Mouse (Mus musculus) G1E (cell line): Measurements from ENCODE around the gene Ccdc62.

Experiments
- CTCF ChIP-seq: IDR thresholded peaks from 2 replicates; pipeline ENCODE4 v1.5.1; 2012; ENCODE audit warnings: low read depth, low read length, inconsistent platforms, mixed read lengths
- GATA1 ChIP-seq: IDR thresholded peaks from 2 replicates; pipeline ENCODE4 v1.6.1; 2012; ENCODE audit warnings: borderline replicate concordance, low read length, inconsistent platforms, mixed read lengths
- TAL1 ChIP-seq: conservative IDR thresholded peaks from 2 replicates; pipeline ENCODE4 v1.6.1; 2012; ENCODE audit warnings: low read depth, low read length, inconsistent platforms, mixed read lengths

GRCm38 (mm10) chr5:123996695-123997094 lies 66.2 kb downstream of the Ccdc62 start:
- TF ChIP-seq TAL1 = no peak
- TF ChIP-seq CTCF = no peak
- TF ChIP-seq GATA1 = no peak
